Mouse (Mus musculus) hindbrain, embryonic 14.5 days (tissue): ENCODE results near the gene Lypla2. TPM values are rescaled to one million over a fixed set of nuclear protein-coding genes. Genes with fewer than 3 reads are reported as not detected.

Experiments
- ATAC-seq: fragments of 200-750 bp; cut with Nextera tagmentation; 2 replicates; pipeline ENCODE4 v1.8.0; 2017; ENCODE audit warnings: moderate number of reproducible peaks, mild to moderate bottlenecking, moderate TSS enrichment, moderate library complexity; ENCODE audit not compliant: low FRiP score
- DNase-seq: peaks from one replicate; pipeline ENCODE4 v3.0.0-alpha.2; 2015; ENCODE audit warnings: low spot score
- H3K27ac ChIP-seq: fragments of 300-500 bp; sonication (generic); 2 replicates; pipeline ENCODE4 v1.5.1; 2014; ENCODE audit warnings: mild to moderate bottlenecking, moderate library complexity
- H3K27me3 ChIP-seq: fragments of 300-500 bp; sonication (generic); 2 replicates; pipeline ENCODE4 v1.6.1; 2014; ENCODE audit warnings: mild to moderate bottlenecking, low read length, mixed read lengths; ENCODE audit not compliant: control insufficient read depth, insufficient read depth
- H3K36me3 ChIP-seq: fragments of 300-500 bp; sonication (generic); replicated peaks from 2 replicates; pipeline ENCODE4 v1.6.1; 2014; ENCODE audit not compliant: control insufficient read depth, insufficient read depth
- H3K4me1 ChIP-seq: fragments of 300-500 bp; sonication (generic); replicated peaks from 2 replicates; pipeline ENCODE4 v1.6.1; 2014; ENCODE audit warnings: antibody characterized with exemption, low read length, mixed read lengths; ENCODE audit not compliant: control insufficient read depth, insufficient read depth
- H3K4me2 ChIP-seq: fragments of 300-500 bp; sonication (generic); replicated peaks from 2 replicates; pipeline ENCODE4 v1.6.1; 2014; ENCODE audit warnings: mild to moderate bottlenecking, moderate library complexity
- H3K4me3 ChIP-seq: fragments of 300-500 bp; sonication (generic); replicated peaks from 2 replicates; pipeline ENCODE4 v1.5.1; 2014; ENCODE audit warnings: mild to moderate bottlenecking, low read length
- H3K9ac ChIP-seq: fragments of 300-500 bp; sonication (generic); 2 replicates; pipeline ENCODE4 v1.6.1; 2014
- H3K9me3 ChIP-seq: fragments of 300-500 bp; sonication (generic); 2 replicates; pipeline ENCODE4 v1.6.1; 2016; ENCODE audit warnings: low read length; ENCODE audit not compliant: control insufficient read depth
- WGBS: fragments of 180-500 bp; shearing (Covaris S2); extraction: QIAGEN DNeasy Blood & Tissue Kit; methylation state at CpG from one replicate; pipeline ENCODE4 v1.1.7; 2014; 5-methylcytosine and 5-hydroxymethylcytosine counted together
- polyA plus RNA-seq: library from polyadenylated mRNA; unstranded; fragments of >200 nt; fragmentation: Nextera tagmentation; extraction: Ambion mirVana; gene quantifications from 2 replicates; pipeline ENCODE4 v1.2.1, GENCODE M21; 2014

Gene Lypla2
- polyA plus RNA-seq, 1 experiment from 2014 or later, result 191 TPM

GRCm38 (mm10) chr4:135920304-135921241 is 51.9 kb downstream of the Lypla2 start, which contains the start of gene Fuca1:
Gene Fuca1 (plus strand): TSS chr4:135920735.
- DNase-seq (peak; percentile 99), ATAC-seq (peak; percentile 96)
- Histone ChIP-seq H3K4me2 (peak within 1 kb of the TSS; percentile 84), H3K9me3 (no peaks in the 10 kb centered on the region), H3K4me1 (peaks cover 9% of the 10 kb centered on the region), H3K36me3 (peaks cover 1% of the 10 kb centered on the region), H3K4me3 (peak within 1 kb of the TSS; percentile 77), H3K27me3 (no peaks in the 10 kb centered on the region), H3K9ac (peak within 1 kb of the TSS; percentile 82), H3K27ac (peak within 1 kb of the TSS; percentile 77)
- WGBS, result 2% methylated on average over 60 of the region's 60 CpGs

- no peak for ATAC-seq
- no peaks in the 10 kb centered on the region for H3K27me3 ChIP-seq
- 95% methylated on average over 3 of the region's 3 CpGs for WGBS
- no peaks in the 10 kb centered on the region for H3K36me3 ChIP-seq
- no peak overlapping the region for H3K27ac ChIP-seq
- peaks cover 9% of the 10 kb centered on the region for H3K4me1 ChIP-seq
- H3K9ac ChIP-seq, result no peak overlapping the region
- H3K4me3 ChIP-seq, result no peak overlapping the region
- H3K4me2 ChIP-seq, result no peak overlapping the region
- no peak for DNase-seq
- no peaks in the 10 kb centered on the region for H3K9me3 ChIP-seq
These were observed 53.2 kb downstream of the Lypla2 start for GRCm38 (mm10) chr4:135919280-135919639.

- 89% methylated on average over 13 of the region's 13 CpGs for WGBS
- DNase-seq, result no peak
These were observed 53.7 kb downstream of the Lypla2 start for GRCm38 (mm10) chr4:135918635-135919279.

More at GRCm38 (mm10) chr4:135918635-135919279, 53.7 kb downstream of the Lypla2 start:
- H3K4me3 ChIP-seq, result no peak overlapping the region
- H3K36me3 ChIP-seq, result no peaks in the 10 kb centered on the region
- ATAC-seq, result no peak
- H3K27me3 ChIP-seq, result no peaks in the 10 kb centered on the region
- no peaks in the 10 kb centered on the region for H3K9me3 ChIP-seq
- H3K27ac ChIP-seq, result no peak overlapping the region
- no peak overlapping the region for H3K4me2 ChIP-seq
- H3K4me1 ChIP-seq, result peaks cover 9% of the 10 kb centered on the region
- H3K9ac ChIP-seq, result no peak overlapping the region

Other genes starting within 250 kb of the Lypla2 start
- gene Il22ra1, start 244.5 kb downstream of the Lypla2 start, polyA plus RNA-seq, result not detected in 2 replicates
- gene Myom3, start 212.9 kb downstream of the Lypla2 start, polyA plus RNA-seq, result 0.09 TPM in 1 of 2 replicates, not detected in the other
- gene Srsf10, start 116.9 kb downstream of the Lypla2 start, polyA plus RNA-seq, result 200 and 208 TPM in 2 replicates
- gene Pnrc2, start 98.8 kb downstream of the Lypla2 start, polyA plus RNA-seq, result 95.0 and 105 TPM in 2 replicates
- gene Cnr2, start 77.2 kb downstream of the Lypla2 start, polyA plus RNA-seq, result 0.13 and 0.17 TPM in 2 replicates
- 68.8 and 72.0 TPM in 2 replicates for gene Fuca1, start 51.9 kb downstream of the Lypla2 start, polyA plus RNA-seq
- 60.3 and 63.3 TPM in 2 replicates for gene Hmgcl, start 26.2 kb downstream of the Lypla2 start, polyA plus RNA-seq
- gene Gale, start 8.9 kb downstream of the Lypla2 start, polyA plus RNA-seq, result 41.9 and 42.9 TPM in 2 replicates
- gene Pithd1, start 14.6 kb upstream of the Lypla2 start, polyA plus RNA-seq, result 60.7 and 65.5 TPM in 2 replicates
- gene Eloa, start 49.1 kb upstream of the Lypla2 start, polyA plus RNA-seq, result 31.1 and 33.3 TPM in 2 replicates
- 264 and 303 TPM in 2 replicates for gene Rpl11, start 80.8 kb upstream of the Lypla2 start, polyA plus RNA-seq
- 194 and 206 TPM in 2 replicates for gene Id3, start 170.9 kb upstream of the Lypla2 start, polyA plus RNA-seq
- gene E2f2, start 199.8 kb upstream of the Lypla2 start, polyA plus RNA-seq, result 1.2 and 1.3 TPM in 2 replicates
- gene Asap3, start 233.7 kb upstream of the Lypla2 start, polyA plus RNA-seq, result 4.9 TPM in 2 replicates